Mouse (Mus musculus): ENCODE results near the gene Ctu2. TPM values are rescaled to one million over a fixed set of nuclear protein-coding genes. Genes with fewer than 3 reads are reported as not detected.
A peak's percentile ranks its signal among the peaks of the same experiment; 100 is the strongest.

Gene Ctu2
- polyA plus RNA-seq, 1 experiment = 28.6 TPM

- peaks cover 7% of the 10 kb centered on the region for H3K4me1 ChIP-seq (ENCODE audit: control insufficient read depth, insufficient read depth, low read length)
- WGBS = 3% methylated on average over 56 of the region's 56 CpGs
- TF ChIP-seq CTCF (IDR thresholded peaks at IDR 0.05; ENCODE audit: insufficient read depth, low read length) = no peak
- TF ChIP-seq POLR2A (IDR thresholded peaks at IDR 0.05; ENCODE audit: borderline replicate concordance, extremely low read depth, low read depth, low read length) = no peak
- peak; percentile 80 for DNase-seq
- peak within 1 kb of the TSS; percentile 20 for H3K4me3 ChIP-seq (replicated peaks; ENCODE audit: extremely low read depth, low read depth, low read length)
Measured at GRCm38 (mm10) chr8:122460524-122461472, 15.1 kb upstream of the Ctu2 start, which contains the start of gene Snai3. TSS of gene Snai3 (minus strand) at chr8:122460733.

- H3K4me1 ChIP-seq (ENCODE audit: control insufficient read depth, insufficient read depth, low read length) = peaks cover 7% of the 10 kb centered on the region
- no peak for DNase-seq
- WGBS = 70% methylated on average over 11 of the region's 11 CpGs
- H3K4me3 ChIP-seq (replicated peaks; ENCODE audit: extremely low read depth, low read depth, low read length) = no peak overlapping the region
- TF ChIP-seq CTCF (IDR thresholded peaks at IDR 0.05; ENCODE audit: insufficient read depth, low read length) (no peak), POLR2A (IDR thresholded peaks at IDR 0.05; ENCODE audit: borderline replicate concordance, extremely low read depth, low read depth, low read length) (no peak)
Measured at GRCm38 (mm10) chr8:122461473-122462148, 14.3 kb upstream of the Ctu2 start.

- no peak for DNase-seq
- no peak for TF ChIP-seq CTCF (IDR thresholded peaks at IDR 0.05; ENCODE audit: insufficient read depth, low read length)
- no peak overlapping the region for H3K4me3 ChIP-seq (replicated peaks; ENCODE audit: extremely low read depth, low read depth, low read length)
- WGBS = 77% methylated on average over 8 of the region's 8 CpGs
- peaks cover 7% of the 10 kb centered on the region for H3K4me1 ChIP-seq (ENCODE audit: control insufficient read depth, insufficient read depth, low read length)
Measured at GRCm38 (mm10) chr8:122462510-122462909, 13.4 kb upstream of the Ctu2 start.

GRCm38 (mm10) chr8:122463651-122464640 lies 12.0 kb upstream of the Ctu2 start:
- TF ChIP-seq CTCF (IDR thresholded peaks at IDR 0.05; ENCODE audit: insufficient read depth, low read length) = no peak
- TF ChIP-seq POLR2A (IDR thresholded peaks at IDR 0.05; ENCODE audit: borderline replicate concordance, extremely low read depth, low read depth, low read length) = no peak
- 18% methylated on average over 12 of the region's 12 CpGs for WGBS
- peak; percentile 48 for DNase-seq
- no peak overlapping the region for H3K4me3 ChIP-seq (replicated peaks; ENCODE audit: extremely low read depth, low read depth, low read length)
- H3K4me1 ChIP-seq (ENCODE audit: control insufficient read depth, insufficient read depth, low read length) = peaks cover 7% of the 10 kb centered on the region

GRCm38 (mm10) chr8:122464985-122465384 lies 11.0 kb upstream of the Ctu2 start:
- 71% methylated on average over 7 of the region's 7 CpGs for WGBS
- TF ChIP-seq POLR2A (IDR thresholded peaks at IDR 0.05; ENCODE audit: borderline replicate concordance, extremely low read depth, low read depth, low read length) (no peak), CTCF (IDR thresholded peaks at IDR 0.05; ENCODE audit: insufficient read depth, low read length) (no peak)
- Histone ChIP-seq H3K4me1 (ENCODE audit: control insufficient read depth, insufficient read depth, low read length) (peaks cover 7% of the 10 kb centered on the region), H3K4me3 (replicated peaks; ENCODE audit: extremely low read depth, low read depth, low read length) (no peak overlapping the region)
- no peak for DNase-seq

- no peak for DNase-seq
- no peak overlapping the region for H3K4me3 ChIP-seq (replicated peaks; ENCODE audit: extremely low read depth, low read depth, low read length)
- WGBS = 83% methylated on average over 13 of the region's 13 CpGs
- TF ChIP-seq POLR2A (IDR thresholded peaks at IDR 0.05; ENCODE audit: borderline replicate concordance, extremely low read depth, low read depth, low read length) (no peak), CTCF (IDR thresholded peaks at IDR 0.05; ENCODE audit: insufficient read depth, low read length) (no peak)
- H3K4me1 ChIP-seq (ENCODE audit: control insufficient read depth, insufficient read depth, low read length) = peaks cover 7% of the 10 kb centered on the region
Measured at GRCm38 (mm10) chr8:122467816-122468215, 8.1 kb upstream of the Ctu2 start.

- H3K4me1 ChIP-seq (ENCODE audit: control insufficient read depth, insufficient read depth, low read length) = 0 out of 2 replicates have a peak, but pooled peaks cover 5% of the 10 kb centered on the region
- 84% methylated on average over 6 of the region's 6 CpGs for WGBS
- no peak for TF ChIP-seq POLR2A (IDR thresholded peaks at IDR 0.05; ENCODE audit: borderline replicate concordance, extremely low read depth, low read depth, low read length)
- no peak for TF ChIP-seq CTCF (IDR thresholded peaks at IDR 0.05; ENCODE audit: insufficient read depth, low read length)
- no peak overlapping the region for H3K4me3 ChIP-seq (replicated peaks; ENCODE audit: extremely low read depth, low read depth, low read length)
- DNase-seq = no peak
Measured at GRCm38 (mm10) chr8:122469407-122469806, 6.5 kb upstream of the Ctu2 start.

GRCm38 (mm10) chr8:122469965-122470364 lies 6.0 kb upstream of the Ctu2 start:
- no peak for DNase-seq
- Histone ChIP-seq H3K4me3 (replicated peaks; ENCODE audit: extremely low read depth, low read depth, low read length) (no peak overlapping the region), H3K4me1 (ENCODE audit: control insufficient read depth, insufficient read depth, low read length) (peaks cover 9% of the 10 kb centered on the region; the same call in 1 of the 2 replicates)
- 79% methylated on average over 10 of the region's 10 CpGs for WGBS
- no peak for TF ChIP-seq POLR2A (IDR thresholded peaks at IDR 0.05; ENCODE audit: borderline replicate concordance, extremely low read depth, low read depth, low read length)
- no peak for TF ChIP-seq CTCF (IDR thresholded peaks at IDR 0.05; ENCODE audit: insufficient read depth, low read length)

GRCm38 (mm10) chr8:122470691-122471090 lies 5.3 kb upstream of the Ctu2 start:
- DNase-seq = no peak
- peaks cover 8% of the 10 kb centered on the region; the same call in 1 of the 2 replicates for H3K4me1 ChIP-seq (ENCODE audit: control insufficient read depth, insufficient read depth, low read length)
- no peak overlapping the region for H3K4me3 ChIP-seq (replicated peaks; ENCODE audit: extremely low read depth, low read depth, low read length)
- TF ChIP-seq POLR2A (IDR thresholded peaks at IDR 0.05; ENCODE audit: borderline replicate concordance, extremely low read depth, low read depth, low read length) = no peak
- no peak for TF ChIP-seq CTCF (IDR thresholded peaks at IDR 0.05; ENCODE audit: insufficient read depth, low read length)
- WGBS = 74% methylated on average over 5 of the region's 5 CpGs
